Mouse (Mus musculus): Measurements from ENCODE around the gene Macrod2. TPM values are rescaled to one million over a fixed set of nuclear protein-coding genes. Genes with fewer than 3 reads are reported as not detected.
A peak's percentile ranks its signal among the peaks of the same experiment; 100 is the strongest.

Macrod2 gene
- polyA plus RNA-seq, 1 experiment from 2014 or later, result 89.4 TPM

- ATAC-seq (ENCODE audit: low FRiP score), result no peak
- no peak overlapping the region for H3K4me2 ChIP-seq
- no peaks in the 10 kb centered on the region for H3K36me3 ChIP-seq
- H3K27ac ChIP-seq (replicated peaks), result no peak overlapping the region
- 73% methylated on average over 3 of the region's 3 CpGs for WGBS
- no peaks in the 10 kb centered on the region for H3K4me1 ChIP-seq
- H3K9ac ChIP-seq (replicated peaks), result no peak overlapping the region
- no peak overlapping the region for H3K4me3 ChIP-seq (replicated peaks)
- no peaks in the 10 kb centered on the region for H3K27me3 ChIP-seq (replicated peaks)
- H3K9me3 ChIP-seq (replicated peaks), result no peaks in the 10 kb centered on the region
Measured at GRCm38 (mm10) chr2:141292847-141293246, 897.7 kb downstream of the Macrod2 start.

- Histone ChIP-seq H3K4me2 (no peak overlapping the region), H3K4me3 (replicated peaks) (no peak overlapping the region), H3K9me3 (replicated peaks) (no peaks in the 10 kb centered on the region), H3K36me3 (no peaks in the 10 kb centered on the region), H3K27ac (replicated peaks) (no peak overlapping the region), H3K27me3 (replicated peaks) (no peaks in the 10 kb centered on the region), H3K4me1 (no peaks in the 10 kb centered on the region), H3K9ac (replicated peaks) (no peak overlapping the region)
- 78% methylated on average over 6 of the region's 6 CpGs for WGBS
- no peak for ATAC-seq (ENCODE audit: low FRiP score)
Measured at GRCm38 (mm10) chr2:141299168-141299567, 904.1 kb downstream of the Macrod2 start.

- Histone ChIP-seq H3K36me3 (no peaks in the 10 kb centered on the region), H3K4me3 (replicated peaks) (no peak overlapping the region), H3K4me2 (no peak overlapping the region), H3K9ac (replicated peaks) (no peak overlapping the region), H3K9me3 (replicated peaks) (no peaks in the 10 kb centered on the region), H3K27me3 (replicated peaks) (no peaks in the 10 kb centered on the region), H3K4me1 (no peaks in the 10 kb centered on the region), H3K27ac (replicated peaks) (no peak overlapping the region)
- 96% methylated on average over 2 of the region's 2 CpGs for WGBS
- no peak for ATAC-seq (ENCODE audit: low FRiP score)
Measured at GRCm38 (mm10) chr2:141301030-141301429, 905.9 kb downstream of the Macrod2 start.

GRCm38 (mm10) chr2:141308406-141308805 lies 913.3 kb downstream of the Macrod2 start:
- Histone ChIP-seq H3K27ac (replicated peaks) (no peak overlapping the region), H3K4me1 (0 out of 2 replicates have a peak, but pooled peaks cover 5% of the 10 kb centered on the region), H3K36me3 (no peaks in the 10 kb centered on the region), H3K9me3 (replicated peaks) (no peaks in the 10 kb centered on the region), H3K4me3 (replicated peaks) (no peak overlapping the region), H3K9ac (replicated peaks) (no peak overlapping the region), H3K4me2 (no peak overlapping the region), H3K27me3 (replicated peaks) (no peaks in the 10 kb centered on the region)
- no peak for ATAC-seq (ENCODE audit: low FRiP score)
- WGBS, result 87% methylated on average over 3 of the region's 3 CpGs

- H3K27me3 ChIP-seq (replicated peaks), result no peaks in the 10 kb centered on the region
- no peak overlapping the region for H3K4me2 ChIP-seq
- H3K27ac ChIP-seq (replicated peaks), result no peak overlapping the region
Measured at GRCm38 (mm10) chr2:141312136-141312948, 917.2 kb downstream of the Macrod2 start.

GRCm38 (mm10) chr2:141315349-141315748 lies 920.2 kb downstream of the Macrod2 start:
- Histone ChIP-seq H3K9ac (replicated peaks) (no peak overlapping the region), H3K27me3 (replicated peaks) (no peaks in the 10 kb centered on the region), H3K27ac (replicated peaks) (no peak overlapping the region), H3K36me3 (no peaks in the 10 kb centered on the region), H3K4me2 (no peak overlapping the region), H3K4me1 (0 out of 2 replicates have a peak, but pooled peaks cover 5% of the 10 kb centered on the region), H3K4me3 (replicated peaks) (no peak overlapping the region), H3K9me3 (replicated peaks) (no peaks in the 10 kb centered on the region)
- ATAC-seq (ENCODE audit: low FRiP score), result no peak
- 95% methylated on average over 3 of the region's 3 CpGs for WGBS

More at GRCm38 (mm10) chr2:141312136-141312948, 917.2 kb downstream of the Macrod2 start:
- Histone ChIP-seq H3K4me1 (0 out of 2 replicates have a peak, but pooled peaks cover 5% of the 10 kb centered on the region), H3K36me3 (no peaks in the 10 kb centered on the region), H3K4me3 (replicated peaks) (no peak overlapping the region), H3K9ac (replicated peaks) (no peak overlapping the region), H3K9me3 (replicated peaks) (no peaks in the 10 kb centered on the region)
- 27% methylated on average over 10 of the region's 10 CpGs for WGBS
- peak; percentile 80 for ATAC-seq (ENCODE audit: low FRiP score)

GRCm38 (mm10) chr2:141323956-141324460 lies 928.9 kb downstream of the Macrod2 start:
- no peak for ATAC-seq (ENCODE audit: low FRiP score)
- H3K36me3 ChIP-seq, result no peaks in the 10 kb centered on the region
- no peaks in the 10 kb centered on the region for H3K27me3 ChIP-seq (replicated peaks)
- H3K27ac ChIP-seq (replicated peaks), result no peak overlapping the region
- no peak overlapping the region for H3K9ac ChIP-seq (replicated peaks)
- WGBS, result 77% methylated on average over 7 of the region's 7 CpGs
- no peaks in the 10 kb centered on the region for H3K4me1 ChIP-seq
- H3K9me3 ChIP-seq (replicated peaks), result no peaks in the 10 kb centered on the region
- H3K4me3 ChIP-seq (replicated peaks), result no peak overlapping the region
- no peak overlapping the region for H3K4me2 ChIP-seq

GRCm38 (mm10) chr2:141327296-141327695 lies 932.2 kb downstream of the Macrod2 start:
- no peaks in the 10 kb centered on the region for H3K4me1 ChIP-seq
- H3K4me3 ChIP-seq (replicated peaks), result no peak overlapping the region
- no peak for ATAC-seq (ENCODE audit: low FRiP score)
- 75% methylated on average over 6 of the region's 6 CpGs for WGBS
- H3K9me3 ChIP-seq (replicated peaks), result no peaks in the 10 kb centered on the region
- H3K36me3 ChIP-seq, result no peaks in the 10 kb centered on the region
- no peak overlapping the region for H3K4me2 ChIP-seq
- no peaks in the 10 kb centered on the region for H3K27me3 ChIP-seq (replicated peaks)
- no peak overlapping the region for H3K9ac ChIP-seq (replicated peaks)
- H3K27ac ChIP-seq (replicated peaks), result no peak overlapping the region

- H3K9ac ChIP-seq (replicated peaks), result no peak overlapping the region
- no peaks in the 10 kb centered on the region for H3K4me1 ChIP-seq
- 72% methylated on average over 3 of the region's 3 CpGs for WGBS
- H3K4me3 ChIP-seq (replicated peaks), result no peak overlapping the region
- no peaks in the 10 kb centered on the region for H3K27me3 ChIP-seq (replicated peaks)
- no peak for ATAC-seq (ENCODE audit: low FRiP score)
- no peak overlapping the region for H3K4me2 ChIP-seq
- H3K27ac ChIP-seq (replicated peaks), result no peak overlapping the region
- no peaks in the 10 kb centered on the region for H3K9me3 ChIP-seq (replicated peaks)
- H3K36me3 ChIP-seq, result no peaks in the 10 kb centered on the region
Measured at GRCm38 (mm10) chr2:141337708-141338107, 942.6 kb downstream of the Macrod2 start.

- Histone ChIP-seq H3K4me3 (replicated peaks) (no peak overlapping the region), H3K4me2 (no peak overlapping the region), H3K9me3 (replicated peaks) (no peaks in the 10 kb centered on the region), H3K4me1 (no peaks in the 10 kb centered on the region), H3K27ac (replicated peaks) (no peak overlapping the region), H3K36me3 (no peaks in the 10 kb centered on the region), H3K9ac (replicated peaks) (no peak overlapping the region), H3K27me3 (replicated peaks) (no peaks in the 10 kb centered on the region)
- WGBS, result 53% methylated on average over 10 of the region's 10 CpGs
- no peak for ATAC-seq (ENCODE audit: low FRiP score)
Measured at GRCm38 (mm10) chr2:141343988-141344535, 949.0 kb downstream of the Macrod2 start.

GRCm38 (mm10) chr2:141352623-141353022 lies 957.5 kb downstream of the Macrod2 start:
- 76% methylated on average over 2 of the region's 2 CpGs for WGBS
- H3K27ac ChIP-seq (replicated peaks), result no peak overlapping the region
- no peak for ATAC-seq (ENCODE audit: low FRiP score)

GRCm38 (mm10) chr2:141388632-141389031 lies 993.5 kb downstream of the Macrod2 start:
- H3K4me2 ChIP-seq, result no peak overlapping the region
- H3K9me3 ChIP-seq (replicated peaks), result no peaks in the 10 kb centered on the region
- no peak overlapping the region for H3K4me3 ChIP-seq (replicated peaks)
- no peak for ATAC-seq (ENCODE audit: low FRiP score)
- no peak overlapping the region for H3K27ac ChIP-seq (replicated peaks)
- no peaks in the 10 kb centered on the region for H3K27me3 ChIP-seq (replicated peaks)
- 83% methylated on average over 2 of the region's 2 CpGs for WGBS
- no peak overlapping the region for H3K9ac ChIP-seq (replicated peaks)
- H3K36me3 ChIP-seq, result no peaks in the 10 kb centered on the region
- no peaks in the 10 kb centered on the region for H3K4me1 ChIP-seq

More at GRCm38 (mm10) chr2:141352623-141353022, 957.5 kb downstream of the Macrod2 start:
- Histone ChIP-seq H3K36me3 (no peaks in the 10 kb centered on the region), H3K4me1 (no peaks in the 10 kb centered on the region), H3K4me2 (no peak overlapping the region), H3K27me3 (replicated peaks) (no peaks in the 10 kb centered on the region), H3K4me3 (replicated peaks) (no peak overlapping the region), H3K9ac (replicated peaks) (no peak overlapping the region), H3K9me3 (replicated peaks) (no peaks in the 10 kb centered on the region)
